Mouse (Mus musculus): Measurements from ENCODE around the gene Raet1e.
A peak's percentile ranks its signal among the peaks of the same experiment; 100 is the strongest.
"Not testable (repeated sequence)": the region's sequence is repeated elsewhere in the genome, so short reads cannot be mapped to it uniquely, and the experiment has no call there.

Gene Raet1e

DNA sequence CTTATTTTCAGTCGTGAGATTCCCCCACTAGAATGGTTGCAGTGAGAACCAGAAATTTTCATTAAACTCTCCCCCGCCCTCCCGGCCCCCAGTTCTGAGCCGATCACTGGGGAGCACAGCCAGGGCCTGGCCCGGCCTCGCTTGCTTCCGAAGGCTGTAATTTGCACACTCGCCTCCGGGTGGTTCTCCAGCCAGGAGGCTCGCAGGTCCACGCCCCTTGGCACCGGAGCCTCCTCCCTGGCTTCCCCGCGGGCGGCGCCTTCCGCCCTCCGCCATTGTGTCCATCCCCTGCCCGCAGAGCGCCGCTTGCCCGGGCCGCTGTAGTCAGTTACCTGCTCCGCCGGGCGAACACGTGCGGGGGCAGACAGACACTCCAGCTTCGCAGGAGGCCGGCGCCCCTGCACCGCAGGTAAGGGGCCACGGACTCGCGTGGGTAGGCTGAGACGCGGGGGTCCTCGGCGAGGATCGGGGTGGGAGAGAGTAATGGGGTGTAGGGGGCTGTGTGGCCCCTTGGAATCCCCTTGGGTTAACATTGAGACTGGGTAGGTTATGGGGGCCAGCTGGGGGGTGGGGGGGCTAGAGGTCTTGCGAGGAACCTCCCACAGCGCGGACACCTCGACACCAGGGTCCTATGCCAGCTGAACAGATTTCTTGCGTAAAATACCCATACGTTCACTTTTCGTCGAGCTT lies at the start of gene Raet1e, which contains the start of gene H60b:
Raet1e (plus strand) TSS at position 260 of the 690 bp plus-strand sequence.
H60b (plus strand) TSS at position 277 of the 690 bp plus-strand sequence.
- DNase-seq (ENCODE audit: low spot score): peak; percentile 70

GRCm38 (mm10) chr10:22140665-22141280 lies 17.6 kb upstream of the Raet1e start:
- DNase-seq (ENCODE audit: low spot score): peak; percentile 92

DNA sequence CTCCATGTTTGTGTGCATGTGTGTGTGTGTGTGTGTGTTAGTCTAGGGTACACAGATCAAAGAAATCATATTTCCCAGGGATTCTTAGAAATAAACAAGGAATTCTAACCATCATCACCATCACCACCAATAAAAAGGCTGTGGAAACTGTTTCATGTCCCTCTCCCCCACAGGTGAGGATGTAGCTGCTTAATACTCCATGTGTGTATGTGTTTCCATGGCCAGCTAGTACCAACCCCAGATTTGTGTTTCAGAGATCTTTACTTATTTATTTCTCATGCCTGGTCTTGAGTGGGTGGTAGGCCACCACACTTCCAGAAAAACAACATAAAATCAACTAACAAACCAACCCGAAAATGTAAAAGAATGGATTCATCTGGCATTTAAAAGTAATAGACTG lies 16.2 kb upstream of the Raet1e start:
- peak; percentile 59 for DNase-seq (ENCODE audit: low spot score)

DNA sequence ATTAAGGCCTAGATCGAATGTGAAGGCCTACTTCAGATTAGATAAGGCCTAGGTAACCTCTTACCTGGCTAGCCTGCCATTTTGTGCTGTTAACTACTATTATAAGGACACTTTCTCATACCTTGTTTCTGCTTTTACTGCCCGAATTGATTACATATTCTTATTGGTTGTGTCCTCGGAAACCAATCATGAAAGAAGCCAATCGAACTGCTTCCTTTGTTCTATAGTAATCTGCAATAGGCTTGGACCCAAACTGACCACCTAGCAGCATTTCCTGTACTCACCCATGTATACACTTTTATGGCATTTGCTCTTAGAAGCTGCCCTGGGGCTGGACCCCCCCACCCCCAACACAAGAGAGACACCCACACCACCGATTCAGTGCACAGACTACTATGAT lies 15.4 kb upstream of the Raet1e start:
- DNase-seq (ENCODE audit: low spot score): no peak

GRCm38 (mm10) chr10:22148441-22149072 lies 9.8 kb upstream of the Raet1e start:
- peak; percentile 73 for DNase-seq (ENCODE audit: low spot score)

DNA sequence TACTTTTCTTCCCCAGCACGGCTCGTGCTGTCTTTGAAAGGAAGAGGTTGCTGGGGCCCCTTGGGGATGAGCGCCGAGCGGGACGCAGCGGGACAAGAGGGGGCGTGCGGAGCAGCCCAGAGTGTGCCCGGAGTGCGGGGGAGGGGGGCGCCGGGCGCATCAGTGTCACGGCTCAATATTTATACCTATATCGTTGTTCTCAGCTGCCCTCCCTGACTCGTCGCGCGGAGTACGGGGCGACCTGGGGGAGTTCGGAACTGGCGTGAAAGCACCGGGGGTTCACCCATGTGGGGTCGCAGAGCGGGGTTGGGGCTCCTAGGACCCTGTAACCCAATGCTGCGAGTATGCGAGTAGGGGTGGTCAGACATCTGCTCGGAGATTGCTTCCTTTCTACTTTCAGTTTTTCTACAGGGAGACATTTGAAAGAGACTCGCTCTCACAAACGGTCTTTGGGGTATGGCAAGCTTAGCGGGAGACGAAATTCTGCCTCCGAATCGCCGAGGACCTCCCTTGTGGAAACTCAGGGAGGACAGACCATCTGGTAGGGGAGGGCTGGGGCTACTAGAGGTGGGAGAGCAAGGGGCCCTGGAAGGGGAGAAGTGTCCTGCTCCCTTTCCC lies 9.2 kb upstream of the Raet1e start, which contains the start of gene E030030I06Rik:
E030030I06Rik (minus strand) TSS at position 198 of the 618 bp plus-strand sequence.
- DNase-seq (ENCODE audit: low spot score): no peak

DNA sequence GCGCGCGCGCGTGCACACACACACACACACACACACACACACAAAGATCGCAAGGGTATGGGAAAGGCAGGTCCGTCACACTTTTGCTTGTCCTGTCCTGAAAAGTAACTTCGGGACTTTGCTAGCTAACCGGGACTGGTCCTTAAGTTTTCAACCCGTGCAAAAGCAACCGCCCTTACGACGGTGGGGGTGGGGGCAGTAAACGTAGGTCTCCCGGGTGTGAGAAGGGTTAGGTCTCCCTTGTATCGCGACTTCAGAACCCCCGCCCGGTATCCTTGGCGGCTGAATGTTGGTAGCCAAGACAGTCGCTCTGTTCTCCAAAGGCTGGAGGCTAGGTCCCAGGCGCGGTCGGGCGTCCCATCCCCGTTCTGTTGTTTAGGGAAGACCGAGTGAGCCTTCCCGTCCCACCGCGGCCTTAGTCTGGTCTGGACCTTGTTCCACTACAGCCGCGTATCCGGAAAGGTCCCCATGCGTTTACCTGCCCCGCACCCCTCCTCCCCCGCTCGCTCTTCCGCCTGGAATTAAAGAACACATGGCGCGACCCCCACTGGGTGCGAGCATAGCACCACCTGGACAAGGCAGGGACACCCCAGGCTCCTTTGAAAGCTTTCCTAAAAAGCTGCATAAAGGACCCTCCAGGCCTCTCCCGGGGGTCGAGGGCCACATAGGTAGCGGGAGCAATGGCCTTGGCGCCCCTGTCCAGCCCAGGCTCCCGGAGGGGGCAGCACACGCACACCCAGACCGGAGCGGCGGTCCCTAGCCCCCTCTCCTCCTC lies 8.5 kb upstream of the Raet1e start:
- DNase-seq (ENCODE audit: low spot score): peak; percentile 46

GRCm38 (mm10) chr10:22150593-22150992 lies 7.8 kb upstream of the Raet1e start:
- DNase-seq (ENCODE audit: low spot score): peak; percentile 37

DNA sequence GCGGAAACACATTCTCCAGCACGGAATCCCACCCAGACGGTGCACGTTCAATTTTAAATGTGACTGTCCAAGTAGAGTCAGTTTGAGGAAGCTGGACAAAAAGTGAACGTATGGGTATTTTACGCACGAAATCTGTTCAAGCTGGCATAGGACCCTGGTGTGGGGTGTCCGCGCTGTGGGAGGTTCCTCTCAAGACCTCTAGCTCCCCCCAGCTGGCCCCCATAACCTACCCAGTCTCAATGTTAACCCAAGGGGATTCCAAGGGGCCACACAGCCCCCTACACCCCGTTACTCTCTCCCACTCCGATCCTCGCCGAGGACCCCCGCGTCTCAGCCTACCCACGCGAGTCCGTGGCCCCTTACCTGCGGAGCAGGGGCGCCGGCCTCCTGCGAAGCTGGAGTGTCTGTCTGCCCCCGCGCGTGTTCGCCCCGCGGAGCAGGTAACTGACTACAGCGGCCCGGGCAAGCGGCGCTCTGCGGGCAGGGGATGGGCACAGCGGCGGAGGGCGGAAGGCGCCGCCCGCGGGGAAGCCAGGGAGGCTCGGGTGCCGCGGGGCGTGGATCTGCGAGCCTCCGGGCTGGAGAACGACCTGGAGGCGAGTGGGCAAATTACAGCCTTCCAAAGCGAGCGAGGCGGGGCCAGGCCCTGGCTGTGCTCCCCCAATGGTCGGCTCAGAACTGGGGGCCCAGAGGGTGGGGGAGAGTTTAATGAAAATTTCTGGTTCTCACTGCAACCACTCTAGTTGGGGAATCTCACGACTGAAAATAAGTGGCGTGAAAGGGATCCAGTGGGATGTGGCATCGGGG lies 7.1 kb upstream of the Raet1e start:
- DNase-seq (ENCODE audit: low spot score): peak; percentile 37

- peak; percentile 30 for DNase-seq (ENCODE audit: low spot score)
Observed at GRCm38 (mm10) chr10:22151863-22152640, 6.3 kb upstream of the Raet1e start.

DNA sequence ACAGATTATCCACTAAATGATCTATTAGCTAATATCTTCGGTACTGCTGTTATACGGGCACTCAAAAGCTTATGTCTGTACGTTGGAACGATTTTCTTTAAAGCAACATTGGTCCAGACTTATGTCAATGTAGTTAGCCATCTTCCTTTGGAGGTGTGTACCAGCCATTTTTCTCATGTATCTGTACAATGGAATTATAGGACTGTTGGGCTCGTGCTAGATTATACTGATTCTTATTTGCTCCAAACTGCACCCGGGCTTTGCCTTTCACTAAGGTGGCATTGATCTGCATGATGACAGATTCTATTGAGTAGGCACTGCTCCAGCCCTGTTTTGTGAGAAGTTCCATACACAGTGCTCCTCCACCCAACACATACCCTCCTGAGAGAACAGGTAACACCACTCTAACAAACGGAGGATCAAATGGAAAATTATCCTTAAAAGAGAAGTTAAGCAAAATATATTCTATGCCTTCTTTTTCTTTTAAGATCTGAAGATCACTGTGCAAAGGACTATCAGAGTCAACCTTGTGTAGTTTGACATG lies 5.2 kb upstream of the Raet1e start:
- peak; percentile 24 for DNase-seq (ENCODE audit: low spot score)

DNA sequence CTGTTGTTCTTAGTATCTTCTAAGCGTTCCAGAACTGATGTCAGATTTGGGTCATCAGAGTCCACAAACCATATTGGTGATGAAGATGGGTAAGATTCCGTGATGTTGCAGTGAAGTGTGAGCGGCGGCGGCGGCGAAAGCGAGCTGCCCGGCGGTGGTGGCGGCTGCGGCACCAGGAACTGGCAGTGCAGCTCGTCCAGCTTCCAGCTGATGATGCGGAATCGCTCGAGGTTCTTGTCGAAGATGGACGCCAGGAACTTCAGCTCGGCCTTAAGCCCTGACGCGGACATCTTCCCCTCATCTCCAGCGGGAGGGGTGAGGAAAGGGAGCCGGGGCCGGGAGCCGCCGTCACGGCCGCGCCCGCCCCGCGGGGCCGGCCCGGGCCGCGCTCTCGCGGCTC lies 4.2 kb upstream of the Raet1e start:
- peak; percentile 60 for DNase-seq (ENCODE audit: low spot score)

DNA sequence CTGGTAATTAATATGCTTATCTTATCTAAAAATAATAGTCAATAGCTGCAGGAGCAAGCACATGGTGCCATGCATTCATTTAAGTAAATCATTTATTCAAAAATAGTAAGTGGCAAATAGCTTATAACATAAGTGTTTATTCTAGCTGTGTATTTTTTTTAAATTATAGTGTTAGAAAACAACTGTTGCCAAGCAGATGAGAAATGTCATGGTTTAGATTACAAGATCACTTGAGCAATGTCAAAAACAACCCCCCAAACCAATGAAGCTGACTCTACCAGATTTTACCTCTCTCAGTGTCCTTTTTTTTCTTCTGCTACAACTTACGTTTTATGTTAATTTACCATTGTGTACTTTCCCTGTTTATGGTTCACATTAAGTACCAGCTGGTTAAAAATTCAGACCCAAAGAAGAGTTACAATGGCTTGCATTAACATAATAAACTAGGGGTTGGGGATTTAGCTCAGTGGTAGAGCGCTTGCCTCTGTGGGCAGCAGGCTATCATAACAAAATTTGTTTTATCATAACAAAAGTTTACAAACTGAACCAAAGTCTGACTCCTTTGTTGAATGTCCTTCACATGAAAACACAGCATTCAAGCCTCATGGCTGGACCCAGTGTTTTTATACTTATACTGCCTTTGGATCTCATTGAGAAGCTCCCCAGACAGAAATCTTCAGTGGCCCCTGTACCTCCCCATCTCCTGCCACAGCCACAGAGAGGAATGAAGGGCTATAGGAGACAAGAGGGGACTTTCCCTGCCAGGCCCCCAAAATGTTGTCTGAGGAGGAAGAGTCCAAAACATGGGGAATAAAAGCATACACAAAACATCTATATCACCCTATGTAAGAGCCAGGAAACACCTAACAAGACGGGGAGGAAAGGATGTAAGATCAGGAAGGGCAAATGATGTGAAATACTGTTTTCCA lies 3.2 kb upstream of the Raet1e start:
- peak; percentile 18 for DNase-seq (ENCODE audit: low spot score)

DNA sequence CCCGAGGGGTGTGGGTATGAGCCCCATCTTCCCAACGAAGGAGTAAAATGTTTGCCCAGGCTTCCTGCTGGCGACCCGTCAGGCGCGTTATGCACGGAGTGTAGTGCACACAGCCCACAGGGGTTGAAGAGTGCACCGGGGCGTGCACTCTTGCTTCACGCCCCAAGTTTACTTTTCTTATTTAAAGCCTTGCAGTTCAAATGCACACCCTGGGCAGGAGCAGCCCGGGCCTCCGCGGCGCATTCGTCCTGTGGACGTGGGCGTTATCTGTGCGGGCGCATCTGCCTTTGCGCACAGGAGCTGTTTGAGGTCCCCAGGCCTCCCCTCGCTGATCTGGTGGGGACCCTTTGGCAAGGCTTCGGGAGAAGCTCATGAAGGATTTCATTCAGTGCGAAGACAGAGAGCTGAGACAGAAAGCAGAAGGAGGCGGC lies 777 bp downstream of the Raet1e start:
- peak; percentile 20 for DNase-seq (ENCODE audit: low spot score)

DNA sequence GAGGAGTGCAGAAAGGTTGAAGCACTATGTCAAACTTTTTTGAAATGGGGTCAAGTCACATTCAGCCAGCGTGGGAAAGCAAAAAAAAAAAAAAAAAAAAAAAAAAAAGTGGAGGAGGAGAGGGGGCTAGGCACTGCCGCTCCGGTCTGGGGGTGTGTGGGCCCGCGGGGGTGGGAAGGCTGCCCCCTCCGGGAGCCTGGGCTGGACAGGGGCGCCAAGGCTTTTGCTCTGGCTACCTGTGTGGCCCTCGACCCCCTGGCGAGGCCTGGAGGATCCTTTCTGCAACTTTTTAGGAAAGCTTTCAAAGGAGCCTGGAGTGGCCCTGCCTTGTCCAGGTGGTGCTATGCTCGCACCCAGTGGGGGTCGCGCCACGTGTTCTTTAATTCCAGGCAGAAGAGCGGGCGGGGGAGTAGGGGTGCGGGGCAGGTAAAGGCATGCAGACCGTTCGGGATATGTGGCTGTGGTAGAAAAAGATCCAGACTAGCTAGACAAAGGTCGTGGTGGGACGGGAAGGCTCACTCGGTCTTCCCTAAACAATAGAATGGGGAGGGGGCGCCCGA lies 1.3 kb downstream of the Raet1e start:
- no peak for DNase-seq (ENCODE audit: low spot score)

GRCm38 (mm10) chr10:22163279-22163678 lies 4.9 kb downstream of the Raet1e start:
- not testable (repeated sequence) for DNase-seq (ENCODE audit: low spot score)

DNA sequence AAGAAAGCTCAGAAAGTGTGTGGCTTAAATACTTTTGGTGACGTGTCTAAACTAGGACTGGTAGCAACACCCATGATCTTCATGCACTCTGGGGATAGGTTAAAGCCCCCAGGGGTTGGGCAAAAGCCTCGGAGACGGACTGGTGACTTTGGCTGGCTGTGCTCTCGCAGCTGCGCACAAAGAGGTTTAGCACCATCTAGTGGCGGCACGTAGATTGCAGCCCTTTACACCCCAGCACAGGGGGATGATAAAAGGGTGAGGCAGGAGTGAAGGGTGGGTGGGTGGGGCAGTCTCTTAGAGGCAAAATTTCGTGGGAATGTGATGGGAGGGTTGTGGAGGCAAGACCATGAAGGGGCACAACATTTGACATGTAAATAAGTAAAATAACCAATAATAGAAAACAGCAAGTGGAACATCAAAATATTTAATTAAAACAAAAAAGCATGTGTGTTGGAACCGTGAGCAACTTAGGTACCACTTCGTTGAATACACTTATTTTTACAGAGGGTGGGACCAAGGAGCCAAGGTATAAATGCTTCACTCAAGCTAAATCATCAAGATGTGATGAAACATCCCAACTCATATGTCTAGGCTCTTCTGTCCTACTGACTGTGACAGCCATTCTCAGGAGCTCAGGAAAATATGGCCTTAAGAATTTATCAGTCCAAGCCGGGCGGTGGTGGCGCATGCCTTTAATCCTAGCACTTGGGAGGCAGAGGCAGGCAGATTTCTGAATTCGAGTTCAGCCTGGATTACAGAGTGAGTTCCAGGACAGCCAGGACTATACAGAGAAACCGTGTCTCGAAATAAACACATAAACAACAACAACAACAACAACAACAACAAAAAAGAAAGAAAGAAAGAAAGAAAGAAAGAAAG lies 5.6 kb downstream of the Raet1e start:
- peak; percentile 74 for DNase-seq (ENCODE audit: low spot score)
